22 mouse cellular contexts compared by ENCODE assay signal in the genomic region with DNA sequence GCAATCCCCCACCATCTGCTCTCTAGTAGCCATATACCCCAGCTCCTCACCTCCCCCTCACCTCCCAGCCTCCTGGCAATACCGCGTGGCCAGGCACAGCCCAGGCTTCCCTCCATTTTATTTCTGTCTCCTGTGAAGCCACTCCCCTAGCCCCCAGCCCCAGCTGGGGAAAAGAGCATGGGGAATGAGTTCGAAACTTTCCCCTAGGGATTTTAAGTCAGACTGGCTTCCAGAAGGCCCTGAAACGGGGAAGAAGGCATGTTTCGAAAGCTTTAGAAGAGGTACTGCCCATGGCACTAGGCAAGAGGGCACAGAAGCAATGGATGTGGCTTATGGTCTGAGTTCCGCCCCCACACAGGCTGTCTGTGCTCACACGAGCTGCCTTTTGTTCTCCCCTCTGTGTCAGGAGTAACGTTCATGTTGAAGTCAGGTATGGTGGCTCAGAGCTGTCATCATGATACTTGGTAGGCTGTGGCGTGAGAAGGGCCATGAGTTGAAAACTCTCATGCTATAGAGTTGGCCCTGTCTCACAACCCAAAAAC. TPM values are rescaled to one million over a fixed set of nuclear protein-coding genes. Genes with fewer than 3 reads are reported as not detected.
A peak's percentile ranks its signal among the peaks of the same experiment; 100 is the strongest.
DNase-seq lines count a peak whose midpoint lies in the region; ATAC-seq and TF ChIP-seq lines count a peak whose summit lies in the region.
"Had no signal": no experiment of that assay in that cellular context is flagged by ENCODE, and none has a peak within 500 bp of the region (broad histone marks: within the 10 kb centered on the region; RNA-seq: fewer than 3 reads in every experiment).

TSS of gene Cidec (minus strand) at position 97 of the 542 bp plus-strand sequence.

- H3K9me3 ChIP-seq in lung, postnatal 0 days (ENCODE audit: low read length): no peaks in the 10 kb centered on the region
- H3K9me3 ChIP-seq: embryonic facial prominence, embryonic 12.5 days; heart, embryonic 15.5 days; limb, embryonic 15.5 days had no signal

- H3K4me1 ChIP-seq in lung, postnatal 0 days (ENCODE audit: insufficient read depth, low read depth, low read length): no peaks in the 10 kb centered on the region
- peaks cover 16% of the 10 kb centered on the region for H3K4me1 ChIP-seq in small intestine, adult 2 months (ENCODE audit: control insufficient read depth, insufficient read depth, insufficient read length, low read length)
- H3K4me1 ChIP-seq: embryonic facial prominence, embryonic 12.5 days; limb, embryonic 15.5 days had no signal

- TF ChIP-seq POLR2A in small intestine, adult 2 months (IDR thresholded peaks at IDR 0.05; ENCODE audit: low read depth, low read length): no peak

- DNase-seq in gastrocnemius, adult 8-10 months (ENCODE audit: low spot score in 2 of 2): no peak
- DNase-seq in gastrocnemius, adult 18-20 months (ENCODE audit: low spot score): no peak
- peak; percentile 67 for DNase-seq in lung, postnatal 36 days
- no peak for DNase-seq in lung, postnatal 0 days (ENCODE audit: low spot score)
- peak in 1 of 2 experiments; percentile 33 for DNase-seq in adrenal gland, postnatal 36 days
- no peak for DNase-seq in spleen, postnatal 10 days (ENCODE audit: low spot score in 2 of 2)
- DNase-seq: cerebellum, adult 11-12 months; gastrocnemius, postnatal 25 days; layer of hippocampus, postnatal 36 days; right cerebral cortex, adult 18-20 months had no signal

- no peak within 1 kb of the TSS for H3K27ac ChIP-seq in lung, postnatal 0 days (ENCODE audit: low read length)
- H3K27ac ChIP-seq in small intestine, adult 2 months (ENCODE audit: insufficient read depth, low read depth, low read length): peak within 1 kb of the TSS; percentile 86
- H3K27ac ChIP-seq: embryonic facial prominence, embryonic 12.5 days; heart, embryonic 15.5 days; hindbrain, postnatal 0 days; limb, embryonic 15.5 days had no signal

- H3K4me3 ChIP-seq in lung, postnatal 0 days (ENCODE audit: low read depth, low read length): no peak within 1 kb of the TSS
- H3K4me3 ChIP-seq in small intestine, adult 2 months (ENCODE audit: low read depth, low read length): peak within 1 kb of the TSS; percentile 60
- H3K4me3 ChIP-seq: embryonic facial prominence, embryonic 12.5 days; heart, embryonic 15.5 days; limb, embryonic 15.5 days had no signal

- 65% methylated on average over 9 of the region's 9 CpGs for WGBS in lung, postnatal 0 days
- WGBS in small intestine, adult 2 months: 91% methylated on average over 9 of the region's 9 CpGs

- no peak within 1 kb of the TSS for H3K9ac ChIP-seq in lung, postnatal 0 days (replicated peaks; ENCODE audit: low read depth)
- H3K9ac ChIP-seq: embryonic facial prominence, embryonic 12.5 days; heart, embryonic 15.5 days; limb, embryonic 15.5 days had no signal

- no peak for TF ChIP-seq EP300 in lung, postnatal 0 days (IDR thresholded peaks at IDR 0.05)

- TF ChIP-seq CTCF in lung, postnatal 0 days (IDR thresholded peaks at IDR 0.05): no peak
- TF ChIP-seq CTCF in small intestine, adult 2 months (IDR thresholded peaks at IDR 0.05; ENCODE audit: extremely low read depth, insufficient read length, insufficient replicate concordance, low read depth, low read length): no peak

- no peaks in the 10 kb centered on the region for H3K27me3 ChIP-seq in lung, postnatal 0 days (replicated peaks; ENCODE audit: insufficient read depth, low read length)
- H3K27me3 ChIP-seq in small intestine, adult 2 months (ENCODE audit: control insufficient read depth, insufficient read depth, low read length): no peaks in the 10 kb centered on the region
- H3K27me3 ChIP-seq: embryonic facial prominence, embryonic 12.5 days; heart, embryonic 15.5 days; limb, embryonic 15.5 days had no signal

- no peak for ATAC-seq in lung, postnatal 0 days
- ATAC-seq in erythroblast, adult 5-6 weeks (replicated peaks; ENCODE audit: low FRiP score, poor library complexity, severe bottlenecking): no peak
- ATAC-seq: hindbrain, postnatal 0 days had no signal

- no peaks in the 10 kb centered on the region for H3K36me3 ChIP-seq in lung, postnatal 0 days (ENCODE audit: insufficient read depth, low read length)
- no peaks in the 10 kb centered on the region for H3K36me3 ChIP-seq in small intestine, adult 2 months (ENCODE audit: control insufficient read depth, insufficient read depth, low read length)
- H3K36me3 ChIP-seq: embryonic facial prominence, embryonic 12.5 days; heart, embryonic 15.5 days; limb, embryonic 15.5 days had no signal

- no peak within 1 kb of the TSS for H3K4me2 ChIP-seq in lung, postnatal 0 days (replicated peaks; ENCODE audit: low read depth, low read length)
- H3K4me2 ChIP-seq: embryonic facial prominence, embryonic 12.5 days; heart, embryonic 15.5 days; limb, embryonic 15.5 days had no signal

RNA-seq across cellular contexts. Expression of gene Cidec, which starts in this region (rescaled TPM):
- 10 to 100 TPM in 3 of 4 experiments, 1 to 10 TPM in 1; 3.8 to 35.8 (median 19.8) TPM for total RNA-seq in gastrocnemius, adult 8-10 months (2022)
- 10 to 100 TPM in 1 of 2 experiments, 1 to 10 TPM in 1; 9.9 to 17.2 TPM for total RNA-seq in gastrocnemius, adult 18-20 months (2021)
- polyA plus RNA-seq in lung, postnatal 0 days (2015; fragmentation: Nextera tagmentation; extraction: Ambion mirVana): 1.1 and 1.3 TPM in 2 replicates
- total RNA-seq in adrenal gland, postnatal 36 days (2021): 100 to 1,000 TPM; 344 to 362 TPM
- 156 and 346 TPM in 2 replicates for polyA plus RNA-seq in small intestine, adult 2 months (2012; rRNA removed)
- not detected in 2 replicates for total RNA-seq in erythroblast, adult 5-6 weeks (2015; ENCODE audit: low replicate concordance)
- total RNA-seq in erythroblast, adult 5-6 weeks (2017; ENCODE audit: low replicate concordance): not detected in 2 replicates
- total RNA-seq: common myeloid progenitor, adult 5-6 weeks; hematopoietic stem cell, adult 5-6 weeks; hindbrain, postnatal 0 days; layer of hippocampus, postnatal 36 days; left cerebral cortex, postnatal 25 days; megakaryocyte-erythroid progenitor cell, adult 5-6 weeks; MEL had no signal
- polyA plus RNA-seq: embryonic facial prominence, embryonic 12.5 days; heart, embryonic 15.5 days; hindbrain, postnatal 0 days; kidney, embryonic 14.5 days; limb, embryonic 15.5 days had no signal

Comparison
In these comparisons a context has a peak if more than half of its experiments do, and no peak if none do; other contexts are left out.
1. RNA of gene Cidec (total RNA-seq): 344 to 362 TPM in adrenal gland, postnatal 36 days; 3.8 to 35.8 TPM in gastrocnemius, adult 8-10 months, 9.9 to 17.2 TPM in gastrocnemius, adult 18-20 months and not detected in erythroblast, adult 5-6 weeks; every median in the first group is over 4 times any median in the second.
2. RNA of gene Cidec (polyA plus RNA-seq): 156 to 346 TPM in small intestine, adult 2 months; 1.1 to 1.3 TPM in lung, postnatal 0 days; every median in the first group is over 10 times any median in the second.